Mouse (Mus musculus): ENCODE data around the gene Naa38. TPM values are rescaled to one million over a fixed set of nuclear protein-coding genes. Genes with fewer than 3 reads are reported as not detected.

Gene Naa38
- polyA plus RNA-seq, 1 experiment = 222 TPM

DNA sequence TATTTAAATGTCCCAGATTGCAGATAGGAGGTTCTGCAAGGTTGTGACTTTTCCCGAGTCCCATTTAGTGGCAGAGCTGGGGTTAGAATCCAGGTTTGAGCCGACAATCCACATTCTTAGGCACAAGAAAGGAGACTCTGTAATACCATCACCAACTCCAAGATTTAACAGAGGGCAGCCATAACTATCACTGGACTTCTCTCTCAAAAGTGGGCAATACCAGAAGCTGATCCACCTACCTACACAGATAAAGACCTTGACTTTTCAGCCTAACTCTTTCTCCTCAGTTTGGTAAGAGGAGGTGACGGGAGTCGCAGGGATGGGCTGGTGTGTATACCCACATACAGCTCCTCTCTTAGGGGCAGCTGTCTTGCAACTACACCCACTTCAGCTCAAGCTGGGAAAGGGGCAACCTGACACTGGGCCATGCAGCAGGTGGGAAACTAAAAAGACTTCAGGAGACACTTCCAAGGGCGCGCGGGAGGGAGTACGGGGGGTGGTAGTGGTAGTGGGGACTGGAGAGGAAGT lies 21.7 kb downstream of the Naa38 start:
- H3K4me1 ChIP-seq (ENCODE audit: control insufficient read depth, insufficient read depth, low read length) = peaks cover 3% of the 10 kb centered on the region; the same call in 1 of the 2 replicates
- H3K4me3 ChIP-seq (ENCODE audit: insufficient read depth, low read length) = peak overlapping the region; percentile 42; the same call in 1 of the 2 replicates
- H3K27ac ChIP-seq (ENCODE audit: insufficient read depth, low read length) = 0 out of 2 replicates have a peak overlapping the region, but pooled peaks have one; percentile 31
- TF ChIP-seq POLR2A (IDR thresholded peaks at IDR 0.05; ENCODE audit: extremely low read depth, insufficient read depth, low read length) (no peak), CTCF (IDR thresholded peaks at IDR 0.05; ENCODE audit: extremely low read depth, insufficient read depth, low read length) (no peak)

- peak overlapping the region; percentile 42 for H3K4me3 ChIP-seq (ENCODE audit: insufficient read depth, low read length)
- 0 out of 2 replicates have a peak, but pooled peaks cover 2% of the 10 kb centered on the region for H3K4me1 ChIP-seq (ENCODE audit: control insufficient read depth, insufficient read depth, low read length)
- TF ChIP-seq CTCF (IDR thresholded peaks at IDR 0.05; ENCODE audit: extremely low read depth, insufficient read depth, low read length) (no peak), POLR2A (IDR thresholded peaks at IDR 0.05; ENCODE audit: extremely low read depth, insufficient read depth, low read length) (peak; percentile 87)
- peak overlapping the region; percentile 94 for H3K27ac ChIP-seq (ENCODE audit: insufficient read depth, low read length)
These were observed 22.4 kb downstream of the Naa38 start for GRCm38 (mm10) chr11:69417449-69418384.

DNA sequence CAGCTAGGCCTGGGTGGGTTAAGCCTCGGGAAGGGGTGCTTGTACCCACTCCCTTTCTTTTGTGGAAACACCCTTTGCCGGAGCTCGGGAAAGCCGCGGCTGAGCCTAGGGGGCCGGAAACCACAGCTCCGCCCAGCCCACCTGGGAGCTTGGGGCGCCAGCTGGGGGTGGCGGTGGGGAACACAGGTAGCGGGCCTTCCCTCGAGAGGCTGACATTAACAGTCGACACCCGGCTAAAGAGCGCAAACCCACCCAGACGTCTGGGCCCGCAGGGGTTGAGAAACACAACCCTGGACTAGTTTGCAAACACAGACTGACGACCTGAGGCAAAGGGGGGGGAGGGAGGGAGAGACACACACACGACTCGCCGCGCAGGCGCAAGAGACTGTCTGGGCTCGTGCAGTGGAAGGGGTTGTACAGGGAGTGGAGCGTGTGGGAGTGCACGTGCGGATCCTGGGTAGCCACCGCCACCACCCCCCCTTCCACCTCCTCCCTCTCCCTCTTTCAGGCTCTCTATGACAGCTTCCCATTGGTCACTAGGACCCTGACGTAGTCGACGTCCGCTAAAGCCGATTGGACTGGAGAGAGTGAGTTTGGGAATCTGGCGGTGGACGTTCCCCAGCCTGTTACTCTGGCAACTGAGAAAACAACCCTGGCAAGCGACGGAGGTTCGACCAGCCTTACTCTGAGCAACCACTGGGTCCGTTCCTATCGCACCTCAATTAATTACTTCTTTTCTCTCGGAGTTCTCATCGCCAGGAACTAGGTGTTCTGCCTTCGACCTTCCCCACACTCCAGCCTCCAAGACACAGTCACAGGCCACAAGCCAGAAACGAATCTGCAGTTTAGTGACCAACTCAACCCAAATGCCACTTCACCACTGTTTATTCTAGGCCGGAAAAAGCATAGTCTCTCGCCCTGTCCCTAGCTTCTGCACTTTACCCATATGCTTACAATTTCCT lies 23.5 kb downstream of the Naa38 start:
- TF ChIP-seq CTCF (IDR thresholded peaks at IDR 0.05; ENCODE audit: extremely low read depth, insufficient read depth, low read length) (no peak), POLR2A (IDR thresholded peaks at IDR 0.05; ENCODE audit: extremely low read depth, insufficient read depth, low read length) (peak; percentile 49)
- Histone ChIP-seq H3K4me3 (ENCODE audit: insufficient read depth, low read length) (peak overlapping the region; percentile 42), H3K27ac (ENCODE audit: insufficient read depth, low read length) (peak overlapping the region; percentile 94), H3K4me1 (ENCODE audit: control insufficient read depth, insufficient read depth, low read length) (0 out of 2 replicates have a peak, but pooled peaks cover 2% of the 10 kb centered on the region)

GRCm38 (mm10) chr11:69419443-69419812 lies 24.1 kb downstream of the Naa38 start:
- Histone ChIP-seq H3K4me3 (ENCODE audit: insufficient read depth, low read length) (peak overlapping the region; percentile 42; the same call in 1 of the 2 replicates), H3K4me1 (ENCODE audit: control insufficient read depth, insufficient read depth, low read length) (no peaks in the 10 kb centered on the region), H3K27ac (ENCODE audit: insufficient read depth, low read length) (0 out of 2 replicates have a peak overlapping the region, but pooled peaks have one; percentile 3)
- TF ChIP-seq POLR2A (IDR thresholded peaks at IDR 0.05; ENCODE audit: extremely low read depth, insufficient read depth, low read length) (no peak), CTCF (IDR thresholded peaks at IDR 0.05; ENCODE audit: extremely low read depth, insufficient read depth, low read length) (no peak)

- peak overlapping the region; percentile 42 for H3K4me3 ChIP-seq (ENCODE audit: insufficient read depth, low read length)
- TF ChIP-seq POLR2A (IDR thresholded peaks at IDR 0.05; ENCODE audit: extremely low read depth, insufficient read depth, low read length) = no peak
- no peak for TF ChIP-seq CTCF (IDR thresholded peaks at IDR 0.05; ENCODE audit: extremely low read depth, insufficient read depth, low read length)
- no peaks in the 10 kb centered on the region for H3K4me1 ChIP-seq (ENCODE audit: control insufficient read depth, insufficient read depth, low read length)
- H3K27ac ChIP-seq (ENCODE audit: insufficient read depth, low read length) = no peak overlapping the region
These were observed 24.7 kb downstream of the Naa38 start for GRCm38 (mm10) chr11:69419813-69420553.

DNA sequence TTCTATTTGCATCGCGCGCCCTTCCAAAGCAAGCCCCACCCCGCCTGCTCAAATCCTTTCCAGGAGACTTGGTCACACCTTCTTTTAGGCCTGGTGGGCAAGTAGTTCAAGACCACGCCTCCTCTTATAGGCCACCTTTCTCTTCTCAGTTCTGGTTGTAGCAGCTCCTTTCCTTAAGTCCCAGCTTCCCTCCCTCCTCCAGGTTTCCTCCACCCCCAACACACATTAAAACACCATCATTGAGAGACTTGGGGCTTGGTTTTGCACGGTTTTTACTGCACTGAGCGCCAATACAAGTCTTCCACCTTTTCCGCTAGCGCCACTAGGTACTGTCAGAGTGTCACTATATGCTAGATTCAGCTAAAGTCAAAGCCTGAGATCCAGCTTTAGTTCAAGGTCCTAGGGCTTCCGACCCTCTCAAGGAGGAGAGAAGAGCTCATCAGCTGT lies 25.3 kb downstream of the Naa38 start:
- no peak overlapping the region for H3K27ac ChIP-seq (ENCODE audit: insufficient read depth, low read length)
- H3K4me1 ChIP-seq (ENCODE audit: control insufficient read depth, insufficient read depth, low read length) = no peaks in the 10 kb centered on the region
- H3K4me3 ChIP-seq (ENCODE audit: insufficient read depth, low read length) = 0 out of 2 replicates have a peak overlapping the region, but pooled peaks have one; percentile 4
- no peak for TF ChIP-seq POLR2A (IDR thresholded peaks at IDR 0.05; ENCODE audit: extremely low read depth, insufficient read depth, low read length)
- no peak for TF ChIP-seq CTCF (IDR thresholded peaks at IDR 0.05; ENCODE audit: extremely low read depth, insufficient read depth, low read length)

GRCm38 (mm10) chr11:69421131-69421977 lies 26.1 kb downstream of the Naa38 start:
- H3K27ac ChIP-seq (ENCODE audit: insufficient read depth, low read length) = no peak overlapping the region
- TF ChIP-seq CTCF (IDR thresholded peaks at IDR 0.05; ENCODE audit: extremely low read depth, insufficient read depth, low read length) (no peak), POLR2A (IDR thresholded peaks at IDR 0.05; ENCODE audit: extremely low read depth, insufficient read depth, low read length) (no peak)
- H3K4me3 ChIP-seq (ENCODE audit: insufficient read depth, low read length) = no peak overlapping the region
- no peaks in the 10 kb centered on the region for H3K4me1 ChIP-seq (ENCODE audit: control insufficient read depth, insufficient read depth, low read length)

DNA sequence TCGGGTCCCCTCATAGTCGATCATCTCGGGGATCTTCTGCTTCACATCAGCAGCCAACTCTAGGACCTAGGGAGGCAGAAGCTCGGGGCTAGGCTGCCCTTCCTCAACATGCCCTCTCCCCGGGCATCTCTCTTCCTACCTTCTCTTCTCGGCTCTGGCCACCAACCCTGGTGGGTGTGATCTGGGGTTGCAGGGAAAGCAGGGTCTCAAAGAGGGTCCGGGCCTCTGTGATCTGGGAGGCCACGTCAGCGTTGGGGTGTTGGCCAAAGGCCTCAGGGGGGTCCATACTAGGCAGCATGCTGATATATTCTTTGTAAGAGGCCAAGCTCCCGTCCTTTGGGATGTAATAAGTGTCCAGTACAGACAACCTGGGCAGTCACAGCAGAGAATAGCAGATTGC lies 27.6 kb downstream of the Naa38 start:
- TF ChIP-seq POLR2A (IDR thresholded peaks at IDR 0.05; ENCODE audit: extremely low read depth, insufficient read depth, low read length) = no peak
- TF ChIP-seq CTCF (IDR thresholded peaks at IDR 0.05; ENCODE audit: extremely low read depth, insufficient read depth, low read length) = no peak
- no peaks in the 10 kb centered on the region for H3K4me1 ChIP-seq (ENCODE audit: control insufficient read depth, insufficient read depth, low read length)
- H3K27ac ChIP-seq (ENCODE audit: insufficient read depth, low read length) = no peak overlapping the region
- H3K4me3 ChIP-seq (ENCODE audit: insufficient read depth, low read length) = no peak overlapping the region
